Mouse (Mus musculus): ENCODE measurements around the gene Hnrnpd. TPM values are rescaled to one million over a fixed set of nuclear protein-coding genes. Genes with fewer than 3 reads are reported as not detected.

Gene Hnrnpd
- total RNA-seq, 2 experiments from 2014 or later, result 74.5 to 74.7 TPM

DNA sequence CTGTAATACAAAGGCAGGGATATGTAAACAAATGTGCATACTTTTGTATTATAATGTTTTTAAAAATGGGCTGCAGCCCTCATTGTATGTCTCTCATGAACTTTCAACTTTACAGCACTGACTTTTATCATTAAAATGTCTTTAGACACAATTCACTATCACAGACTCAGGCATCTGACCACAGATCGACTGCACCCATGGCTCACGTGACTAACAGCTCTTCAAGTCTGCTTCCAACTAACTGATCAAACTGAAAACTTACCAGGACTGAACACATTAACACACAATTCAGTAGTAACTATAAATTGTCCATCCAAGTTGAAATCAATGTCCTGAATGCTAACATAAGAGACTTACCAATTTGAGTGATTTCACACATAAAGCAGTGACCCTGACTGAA, 18.8 kb downstream of the Hnrnpd start:
- DNase-seq (ENCODE audit: low spot score), result no peak

DNA sequence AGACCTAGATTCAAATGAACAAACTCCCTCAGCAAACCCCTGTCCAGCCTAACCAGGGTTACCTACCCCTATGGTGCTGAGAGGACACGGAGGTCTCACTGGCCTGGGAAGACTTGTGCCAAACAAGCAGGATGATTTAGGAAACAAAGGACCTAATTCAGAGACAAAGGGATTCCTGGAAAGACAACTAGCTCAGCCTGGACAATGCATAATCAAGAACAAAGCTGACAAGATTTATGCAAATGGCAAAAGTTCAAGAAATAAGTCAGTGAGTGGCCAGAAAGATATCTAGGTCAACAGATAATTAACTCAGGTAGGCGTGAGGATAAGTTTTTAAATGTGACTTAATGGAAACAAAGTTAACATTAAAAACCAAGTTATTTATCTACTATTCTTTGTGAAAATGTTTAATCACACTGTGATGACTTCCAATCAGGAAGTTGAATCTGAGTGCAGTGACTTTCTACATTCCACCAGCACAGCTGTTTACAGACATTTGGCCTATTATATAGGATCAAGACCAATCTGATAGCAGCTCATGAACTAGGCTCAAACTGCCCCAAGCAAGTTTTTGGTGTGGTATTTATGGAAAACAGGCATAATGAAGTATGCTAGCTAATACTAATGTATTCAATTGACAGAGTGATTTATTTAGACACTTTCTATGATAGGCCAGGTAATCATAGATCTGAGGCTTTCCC, 19.4 kb downstream of the Hnrnpd start:
- DNase-seq (ENCODE audit: low spot score), result no peak

DNA sequence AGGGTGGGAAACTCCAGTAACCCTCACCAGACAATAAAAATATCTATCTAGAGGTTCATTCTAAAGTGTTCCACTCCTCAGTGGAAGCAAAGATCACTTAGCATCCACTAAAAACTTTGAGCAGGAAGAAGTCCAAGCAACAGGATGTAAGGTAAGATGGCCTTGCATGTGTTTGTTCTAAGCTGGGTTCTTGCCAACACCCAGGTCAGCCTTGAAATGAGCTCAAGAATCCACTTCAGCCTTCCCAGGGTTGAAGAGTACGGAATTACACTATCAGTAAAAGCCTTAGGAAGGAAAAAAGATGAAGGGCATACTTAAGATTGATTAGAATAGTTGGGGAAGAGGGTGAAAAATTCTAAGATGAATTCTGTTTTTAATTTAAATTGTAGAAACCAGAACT, 20.1 kb downstream of the Hnrnpd start:
- DNase-seq (ENCODE audit: low spot score), result no peak

GRCm38 (mm10) chr5:99953883-99954282, 24.9 kb downstream of the Hnrnpd start:
- no peak for DNase-seq (ENCODE audit: low spot score)

- DNase-seq (ENCODE audit: low spot score), result no peak
Measured at GRCm38 (mm10) chr5:99952513-99952912, 26.2 kb downstream of the Hnrnpd start.

GRCm38 (mm10) chr5:99941776-99942502, 36.8 kb downstream of the Hnrnpd start:
- DNase-seq (ENCODE audit: low spot score), result no peak

GRCm38 (mm10) chr5:99941273-99941672, 37.5 kb downstream of the Hnrnpd start:
- DNase-seq (ENCODE audit: low spot score), result no peak

DNA sequence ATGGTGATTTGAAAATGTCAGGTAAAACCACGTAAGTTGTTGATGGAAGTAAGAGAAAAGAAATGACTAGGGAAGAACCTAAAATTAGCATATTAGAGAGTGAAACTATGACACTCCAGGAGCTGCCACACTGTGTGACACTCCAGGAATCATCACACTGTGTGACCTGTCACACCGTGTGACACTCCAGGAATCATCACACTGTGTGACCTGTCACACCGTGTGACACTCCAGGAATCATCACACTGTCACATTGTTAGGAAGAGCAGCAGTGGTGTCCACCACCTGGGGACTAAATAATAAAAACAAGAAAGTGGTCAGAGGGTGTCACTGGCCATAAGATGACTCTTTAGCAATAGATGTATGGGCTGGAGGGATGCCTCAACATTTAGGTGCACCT, 39.3 kb downstream of the Hnrnpd start:
- DNase-seq (ENCODE audit: low spot score), result no peak

DNA sequence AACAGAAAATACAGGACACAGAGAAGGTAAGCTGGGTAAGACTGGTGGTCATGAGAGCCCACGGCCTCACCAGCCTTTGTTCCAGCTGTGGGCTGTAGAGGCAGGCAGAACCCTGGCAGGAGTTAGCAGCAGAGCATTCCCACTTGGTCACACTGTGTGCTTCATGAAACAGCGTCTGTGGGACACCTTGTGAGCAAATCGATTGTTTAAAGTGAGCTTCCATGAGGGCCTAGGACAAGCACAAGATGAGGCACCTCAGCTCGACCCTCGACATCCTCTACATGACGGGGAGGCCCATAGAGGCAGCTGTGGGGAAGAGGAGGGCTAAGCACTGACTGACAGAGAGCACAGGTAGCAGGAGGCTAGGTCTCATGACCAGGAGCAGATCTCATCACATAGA, 46.8 kb downstream of the Hnrnpd start:
- DNase-seq (ENCODE audit: low spot score), result no peak

- peak; percentile 36 for DNase-seq (ENCODE audit: low spot score)
Measured at GRCm38 (mm10) chr5:99927951-99928350, 50.8 kb downstream of the Hnrnpd start.

DNA sequence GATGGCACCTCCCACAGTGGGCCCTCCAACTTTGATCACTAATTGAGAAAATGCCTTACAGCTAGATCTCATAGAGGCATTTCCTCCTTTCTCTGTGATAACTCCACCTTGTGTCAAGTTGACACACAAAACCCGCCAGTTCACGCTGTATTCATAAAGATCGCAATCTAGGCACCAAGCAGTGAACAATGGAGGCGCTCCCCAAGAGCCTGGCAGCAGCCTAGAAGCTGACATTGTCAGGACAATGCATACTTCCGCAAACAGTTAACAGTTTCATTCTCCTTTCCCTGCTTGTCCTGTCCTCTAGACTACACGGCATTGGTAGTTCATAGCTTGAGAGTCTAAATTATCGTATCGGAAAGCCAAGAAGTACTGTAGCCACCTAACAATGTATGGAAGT, 56.7 kb downstream of the Hnrnpd start:
- no peak for DNase-seq (ENCODE audit: low spot score)

- no peak for DNase-seq (ENCODE audit: low spot score)
Measured at GRCm38 (mm10) chr5:99915494-99915893, 63.2 kb downstream of the Hnrnpd start.

DNA sequence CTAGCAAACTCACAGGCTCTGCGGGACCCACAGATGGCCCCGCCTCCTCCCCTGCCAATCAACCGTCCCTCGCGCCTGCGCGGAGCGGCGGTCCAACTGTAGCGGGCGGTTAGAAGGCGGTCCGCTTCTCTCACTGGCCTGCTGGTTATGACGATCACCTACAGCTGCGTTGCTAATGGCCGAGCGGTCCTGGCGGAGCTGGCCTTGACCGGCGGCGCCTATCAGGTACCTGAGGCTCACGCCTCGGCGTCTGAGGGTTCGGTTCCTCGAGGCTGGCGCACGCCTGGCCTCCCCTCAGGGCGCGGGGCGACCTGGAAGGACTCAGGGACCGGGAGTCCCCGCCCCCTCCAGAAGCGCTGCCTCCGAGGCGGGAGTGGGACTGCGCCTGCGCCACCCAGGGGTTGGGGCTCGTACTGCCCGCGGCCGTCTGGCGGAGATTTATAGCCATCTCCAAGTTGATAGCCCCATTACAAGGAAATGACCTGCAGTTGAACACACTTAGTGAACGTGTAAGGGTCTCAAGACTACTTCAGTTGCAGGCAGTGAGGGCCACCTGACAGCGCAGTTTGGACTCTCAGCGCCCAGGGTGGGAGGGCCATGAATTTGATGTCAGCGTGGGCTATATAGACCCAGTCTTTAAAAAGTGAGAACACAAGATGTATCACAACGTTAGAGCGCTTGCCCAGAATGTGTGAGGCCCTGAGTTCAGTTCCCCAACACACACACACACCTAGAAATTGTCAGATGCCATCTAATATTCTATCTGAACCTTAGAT, 72.4 kb downstream of the Hnrnpd start, which contains the start of gene Vamp9:
Gene Vamp9 (plus strand): TSS at position 74 of the 776 bp plus-strand sequence.
- DNase-seq (ENCODE audit: low spot score), result peak; percentile 94

Other genes with a start within 250 kb of the Hnrnpd start
- gene Rasgef1b, start 249.9 kb downstream of the Hnrnpd start, total RNA-seq (2021), result under 1 TPM; 0.32 to 0.52 TPM
- gene Vamp9, start 72.7 kb downstream of the Hnrnpd start, total RNA-seq (2021), result not detected
- gene 4930524J08Rik, start 123 bp upstream of the Hnrnpd start, total RNA-seq (2021), result not detected
- 10 to 100 TPM; 67.4 to 67.7 TPM for gene Hnrnpdl, start 60.7 kb upstream of the Hnrnpd start, total RNA-seq (2021)
- gene Enoph1, start 61.0 kb upstream of the Hnrnpd start, total RNA-seq (2021), result 1 to 10 TPM; 6.4 to 8.0 TPM
- 1 to 10 TPM in 1 of 2 experiments, under 1 TPM in 1; 0.91 to 1.3 TPM for gene Tmem150c, start 180.9 kb upstream of the Hnrnpd start, total RNA-seq (2021)